Mouse (Mus musculus): ENCODE measurements at regions not wholly inside any gene's neighbourhood (a gene's known extent, or its start where the extent isn't known, plus 50 kb on each side); places are given as distances from the start of the nearest gene placed in this dataset.

GRCm38 (mm10) chr2:173353435-173354241 lies 77.3 kb upstream of the Pmepa1 start:
- TF ChIP-seq POLR2A (IDR thresholded peaks at IDR 0.05; ENCODE audit: low read depth, low read length) (no peak), CTCF (conservative IDR thresholded peaks at IDR 0.05; ENCODE audit: insufficient read depth, insufficient read length, low read depth, low read length) (no peak)
